Mouse (Mus musculus): ENCODE results near the gene A930033H14Rik.
A peak's percentile ranks its signal among the peaks of the same experiment; 100 is the strongest.

A930033H14Rik gene

DNA sequence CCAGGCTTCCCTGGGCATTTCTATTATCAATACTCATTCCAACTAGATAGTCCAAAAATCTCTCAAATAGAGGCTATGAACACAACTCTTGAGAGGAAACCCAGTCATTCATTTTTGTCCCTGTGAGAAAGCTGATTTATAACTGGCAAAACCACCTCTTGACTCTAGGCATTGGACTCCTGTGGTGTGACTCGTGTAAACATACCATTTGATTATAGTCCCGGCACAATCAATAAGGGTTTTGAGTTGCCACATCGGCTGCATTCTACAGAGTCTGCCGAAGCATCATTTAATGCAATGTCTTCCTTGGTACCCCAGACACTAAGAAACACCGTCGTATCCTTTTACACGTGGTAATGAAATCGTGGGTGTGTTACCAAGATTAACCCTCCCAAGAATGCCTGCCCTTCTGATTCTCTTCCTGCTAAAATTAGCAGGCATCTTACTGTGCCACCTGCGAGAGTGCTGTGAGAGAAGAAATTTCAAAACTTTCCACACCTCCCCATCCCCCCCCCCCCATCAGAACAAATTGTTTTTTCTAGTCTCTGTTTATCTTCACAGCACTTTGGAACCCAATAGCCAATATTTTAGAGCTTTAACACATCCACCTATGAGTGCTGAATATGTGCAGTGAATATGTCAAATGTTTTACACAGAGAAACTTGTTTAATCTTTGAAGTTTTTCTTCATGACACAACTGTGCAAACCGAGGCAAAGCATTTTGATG lies 22.3 kb downstream of the A930033H14Rik start:
- DNase-seq = no peak

GRCm38 (mm10) chr10:69187773-69188443 lies 25.0 kb downstream of the A930033H14Rik start:
- no peak for DNase-seq

GRCm38 (mm10) chr10:69185894-69186893 lies 26.7 kb downstream of the A930033H14Rik start:
- DNase-seq = peak; percentile 19

- no peak for DNase-seq
Observed at GRCm38 (mm10) chr10:69185431-69185830, 27.5 kb downstream of the A930033H14Rik start.

DNA sequence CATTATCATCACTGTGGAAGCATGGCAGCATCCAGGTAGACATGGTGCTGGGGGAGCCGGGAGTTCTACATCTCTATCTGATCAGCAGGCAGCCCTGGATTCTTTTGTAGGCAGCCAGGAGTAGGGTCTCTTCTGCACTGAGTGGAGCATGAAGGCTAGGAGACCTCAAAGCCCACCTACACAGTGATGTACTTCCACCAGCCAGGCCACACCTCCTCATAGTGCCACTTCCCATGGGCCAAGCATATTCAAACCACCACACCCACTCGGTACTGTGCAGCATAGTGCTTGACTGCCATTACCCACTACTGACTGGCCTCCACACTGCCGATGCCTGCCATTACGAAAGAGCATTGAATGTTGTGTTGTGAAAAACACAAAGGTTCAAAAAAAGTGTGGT lies 28.0 kb downstream of the A930033H14Rik start:
- DNase-seq = no peak

DNA sequence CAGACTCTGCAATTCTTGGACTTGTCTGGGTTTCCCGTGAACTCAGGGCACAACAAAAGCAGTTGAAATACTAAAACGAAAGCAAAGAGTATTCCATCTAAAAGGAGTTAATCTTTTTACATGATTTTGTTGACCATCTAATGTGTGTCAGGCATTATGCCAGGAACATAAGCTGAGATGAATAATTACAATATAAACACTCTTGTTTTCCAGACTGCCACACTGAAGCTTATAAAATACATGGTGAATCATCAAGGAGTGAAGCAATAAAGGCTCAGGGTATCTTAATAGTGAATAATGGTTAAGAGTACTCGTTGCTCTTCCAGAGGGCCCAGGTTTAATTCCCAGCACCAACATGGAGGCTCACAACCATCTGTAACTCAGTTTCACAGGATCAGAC lies 31.9 kb downstream of the A930033H14Rik start:
- DNase-seq = no peak

GRCm38 (mm10) chr10:69179341-69179740 lies 33.6 kb downstream of the A930033H14Rik start:
- no peak for DNase-seq

GRCm38 (mm10) chr10:69176116-69176515 lies 36.8 kb downstream of the A930033H14Rik start:
- DNase-seq = no peak

DNA sequence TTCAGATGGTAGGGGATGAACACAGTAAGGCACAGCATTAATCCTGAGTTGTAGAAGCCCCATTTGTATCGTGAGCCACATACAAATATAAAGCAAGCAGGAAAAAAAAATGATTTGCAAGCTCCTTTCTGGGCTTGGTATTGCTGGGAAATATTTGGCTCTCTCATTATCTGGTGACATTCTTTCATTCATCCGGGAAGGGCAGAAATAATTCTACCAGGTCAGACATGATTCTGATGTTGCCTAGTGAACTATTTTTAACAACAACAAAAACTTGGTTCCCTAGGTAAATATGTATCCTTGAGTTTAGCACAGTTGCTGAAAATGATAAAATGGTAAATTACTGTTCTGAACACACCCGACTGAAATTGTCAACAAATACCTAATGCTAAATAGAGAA lies 40.5 kb downstream of the A930033H14Rik start:
- DNase-seq = no peak

DNA sequence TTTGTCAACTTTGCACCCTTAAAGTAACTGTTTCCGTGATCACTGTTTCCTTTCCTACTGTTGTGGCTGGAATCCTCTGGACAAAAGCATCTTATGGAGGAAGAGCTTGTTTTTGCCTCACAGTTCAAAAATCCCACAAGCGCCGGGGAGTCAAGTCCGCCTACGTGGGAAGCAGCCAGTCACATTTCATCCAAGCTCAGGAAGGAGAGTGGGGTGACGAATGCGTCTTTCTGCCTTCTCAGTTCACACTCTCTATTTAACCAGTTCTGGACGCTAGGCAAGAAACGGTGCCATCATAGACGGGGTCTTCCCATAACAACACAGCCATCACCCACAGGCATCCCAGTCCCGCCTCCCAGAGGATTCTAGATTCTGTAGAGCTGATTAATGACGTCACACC lies 46.4 kb downstream of the A930033H14Rik start:
- no peak for DNase-seq

- no peak for DNase-seq
Observed at GRCm38 (mm10) chr10:69165847-69166246, 47.1 kb downstream of the A930033H14Rik start.

GRCm38 (mm10) chr10:69165125-69165524 lies 47.8 kb downstream of the A930033H14Rik start:
- no peak for DNase-seq

DNA sequence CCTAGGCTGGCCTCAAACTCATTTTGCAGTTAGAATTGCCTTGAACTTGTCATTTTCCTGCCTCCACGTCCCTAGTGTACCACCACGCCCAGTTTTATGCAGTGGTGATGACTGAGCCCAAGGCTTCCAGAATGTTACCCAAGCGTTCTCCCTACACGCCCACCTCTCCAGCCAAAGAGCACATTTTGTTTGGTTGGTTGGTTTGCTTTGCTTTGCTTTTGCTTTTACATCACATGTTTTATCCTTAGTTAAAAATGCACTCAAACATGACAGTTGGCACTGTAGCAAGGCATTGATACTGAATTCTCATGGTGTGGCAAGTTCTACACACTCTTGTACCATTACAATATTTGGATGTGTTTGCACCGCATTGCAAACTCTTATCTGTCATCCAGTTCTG lies 49.7 kb downstream of the A930033H14Rik start:
- DNase-seq = no peak

DNA sequence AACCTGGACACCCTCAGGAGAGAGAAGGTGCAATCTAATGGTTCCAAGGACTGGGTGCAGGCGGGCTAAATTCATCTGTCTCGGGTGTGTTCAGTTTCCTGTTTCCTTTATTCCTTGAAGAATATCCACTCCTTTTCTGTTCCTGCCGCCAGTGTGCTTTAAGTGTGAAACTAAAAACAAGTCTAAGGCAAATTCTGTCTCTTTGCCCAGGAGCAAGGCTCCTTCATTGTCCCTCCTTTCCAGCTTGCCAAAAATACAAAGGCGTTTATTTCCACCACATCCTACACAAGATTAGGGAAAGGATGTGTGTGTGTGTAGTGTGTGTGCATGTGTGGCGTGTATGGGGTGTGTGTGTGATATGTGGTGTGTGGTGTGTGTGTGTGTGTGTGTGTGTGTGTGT lies 50.3 kb downstream of the A930033H14Rik start:
- no peak for DNase-seq

DNA sequence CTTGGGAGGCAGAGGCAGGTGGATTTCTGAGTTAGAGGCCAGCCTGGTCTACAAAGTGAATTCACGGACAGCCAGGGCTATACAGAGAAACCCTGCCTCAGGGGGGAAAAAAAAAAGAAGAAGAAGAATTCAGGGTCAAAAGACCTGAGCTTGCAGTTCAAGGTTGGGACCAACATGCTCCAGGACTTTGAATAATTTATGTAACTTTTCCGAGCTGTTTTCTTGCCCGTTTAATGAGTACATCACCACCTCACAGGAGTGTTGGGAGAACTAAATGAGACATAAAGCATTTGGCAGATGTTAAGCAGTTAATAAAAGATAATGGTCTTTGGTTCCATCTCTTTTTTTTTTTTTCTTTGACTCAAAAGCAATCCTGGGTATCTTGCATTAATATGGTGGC lies 51.4 kb downstream of the A930033H14Rik start:
- DNase-seq = no peak

- no peak for DNase-seq
Observed at GRCm38 (mm10) chr10:69160877-69161276, 52.0 kb downstream of the A930033H14Rik start.

Measured in cerebellum, adult 11-12 months (tissue).